Mouse (Mus musculus): ENCODE measurements at regions not wholly inside any gene's neighbourhood (a gene's known extent, or its start where the extent isn't known, plus 50 kb on each side); places are given as distances from the start of the nearest gene placed in this dataset.

- no peak for TF ChIP-seq GATA4 (IDR thresholded peaks at IDR 0.05; ENCODE audit: insufficient replicate concordance, low read length)
These were observed 296.4 kb downstream of the Gm16223 start for GRCm38 (mm10) chr5:42364116-42364515.

DNA sequence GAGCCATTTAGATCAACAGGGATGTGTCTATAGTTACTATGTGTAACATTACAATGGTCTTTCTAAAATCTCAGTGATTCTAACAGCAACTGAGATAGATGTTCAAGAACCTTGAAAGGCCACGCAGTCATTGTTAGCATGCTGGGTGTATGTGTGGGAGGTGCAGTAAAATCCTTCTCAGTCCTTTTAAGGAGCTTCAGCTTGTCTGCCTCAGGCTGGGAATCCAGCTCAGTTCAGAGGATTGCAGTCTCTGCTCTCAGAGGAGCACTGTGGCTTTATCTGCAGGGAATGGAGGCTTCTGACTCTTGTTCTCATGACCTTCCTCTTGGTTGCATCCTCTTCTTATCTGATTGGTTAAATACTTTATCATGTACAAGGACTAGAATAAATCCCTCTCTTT, 320.2 kb downstream of the Gm16223 start:
- TF ChIP-seq GATA4 (IDR thresholded peaks at IDR 0.05; ENCODE audit: insufficient replicate concordance, low read length): no peak

DNA sequence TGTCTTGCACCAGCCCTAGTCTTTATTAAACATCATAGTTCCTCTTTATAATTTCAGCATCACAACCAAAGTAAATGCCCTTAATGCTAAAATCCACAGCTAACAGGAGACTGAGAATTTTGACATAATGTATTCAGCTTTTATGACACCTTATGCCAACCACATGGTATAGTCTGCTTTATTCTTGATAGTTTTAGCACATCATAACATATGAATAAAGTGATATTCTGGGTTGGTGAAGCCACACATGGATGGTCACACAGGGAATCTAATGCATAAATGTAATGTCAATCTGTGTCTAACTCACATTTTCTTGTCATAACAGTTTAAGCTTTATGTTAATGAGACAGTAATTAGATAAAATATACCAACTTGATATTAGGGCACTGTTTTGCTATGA, 328.9 kb downstream of the Gm16223 start:
- no peak for TF ChIP-seq GATA4 (IDR thresholded peaks at IDR 0.05; ENCODE audit: insufficient replicate concordance, low read length)

- TF ChIP-seq GATA4 (IDR thresholded peaks at IDR 0.05; ENCODE audit: insufficient replicate concordance, low read length): no peak
These were observed 342.2 kb downstream of the Gm16223 start for GRCm38 (mm10) chr5:42409981-42410380.

GRCm38 (mm10) chr5:42412296-42412695, 344.5 kb downstream of the Gm16223 start:
- TF ChIP-seq GATA4 (IDR thresholded peaks at IDR 0.05; ENCODE audit: insufficient replicate concordance, low read length): no peak

- TF ChIP-seq GATA4 (IDR thresholded peaks at IDR 0.05; ENCODE audit: insufficient replicate concordance, low read length): no peak
These were observed 358.1 kb downstream of the Gm16223 start for GRCm38 (mm10) chr5:42425902-42426301.

- TF ChIP-seq GATA4 (IDR thresholded peaks at IDR 0.05; ENCODE audit: insufficient replicate concordance, low read length): no peak
These were observed 365.4 kb downstream of the Gm16223 start for GRCm38 (mm10) chr5:42433147-42433546.

DNA sequence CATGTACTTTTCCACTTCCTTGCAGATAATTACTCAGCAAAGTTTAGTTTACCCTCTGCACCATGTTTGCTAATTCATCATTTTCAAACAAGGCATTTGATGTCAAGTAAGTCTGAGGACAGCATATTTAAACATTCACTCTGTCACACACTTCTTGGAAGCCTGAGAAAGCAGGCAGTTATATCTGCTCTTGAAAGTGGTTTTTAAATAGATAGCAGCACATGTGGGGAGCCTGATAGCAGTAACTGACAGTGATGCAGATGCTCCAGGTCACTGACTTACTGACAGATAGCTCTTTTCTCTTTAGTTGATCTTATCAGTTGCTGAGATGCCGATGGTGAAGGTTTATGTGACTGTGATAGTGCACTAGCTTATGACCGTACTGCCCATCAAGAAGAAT, 380.9 kb downstream of the Gm16223 start:
- no peak for TF ChIP-seq GATA4 (IDR thresholded peaks at IDR 0.05; ENCODE audit: insufficient replicate concordance, low read length)

DNA sequence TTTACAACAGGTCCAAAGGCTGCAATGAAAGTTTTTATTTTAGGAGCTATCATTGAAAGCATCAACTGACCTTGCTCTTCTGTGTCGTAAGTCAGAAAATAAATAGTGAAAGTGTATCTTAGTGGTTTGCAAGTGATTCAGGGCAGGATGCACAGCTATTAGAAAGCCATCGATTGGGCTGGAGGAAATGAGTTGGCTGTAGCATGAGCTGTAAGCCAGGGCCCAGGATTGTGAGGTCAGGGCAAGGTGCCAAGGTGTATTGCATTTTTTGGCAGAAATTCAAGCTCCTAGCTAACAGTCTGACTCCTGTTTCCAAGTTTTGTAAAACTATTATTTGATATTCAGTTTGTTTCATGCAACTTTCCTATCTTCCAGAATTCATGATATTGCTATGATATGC, 381.8 kb downstream of the Gm16223 start:
- no peak for TF ChIP-seq GATA4 (IDR thresholded peaks at IDR 0.05; ENCODE audit: insufficient replicate concordance, low read length)

DNA sequence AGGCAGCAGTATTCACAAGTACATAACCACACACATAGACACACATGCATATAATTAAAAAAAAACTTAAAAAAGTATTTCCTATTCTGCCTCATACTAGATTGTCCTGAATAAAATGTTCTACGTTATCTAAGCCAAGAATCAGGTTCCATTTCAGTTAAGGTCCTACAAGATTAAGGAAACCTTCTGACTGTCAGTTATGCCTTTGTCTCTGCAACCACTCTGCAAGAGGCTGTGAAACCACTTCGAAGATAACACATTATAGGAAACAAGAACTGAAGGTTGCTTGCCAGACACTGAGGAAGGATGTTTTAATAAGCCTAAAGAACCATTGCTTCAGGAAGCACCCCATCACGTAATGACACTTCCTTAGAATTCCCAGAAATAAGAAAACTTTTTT, 385.9 kb downstream of the Gm16223 start:
- no peak for TF ChIP-seq GATA4 (IDR thresholded peaks at IDR 0.05; ENCODE audit: insufficient replicate concordance, low read length)

GRCm38 (mm10) chr5:42461195-42461594, 393.4 kb downstream of the Gm16223 start:
- no peak for TF ChIP-seq GATA4 (IDR thresholded peaks at IDR 0.05; ENCODE audit: insufficient replicate concordance, low read length)

DNA sequence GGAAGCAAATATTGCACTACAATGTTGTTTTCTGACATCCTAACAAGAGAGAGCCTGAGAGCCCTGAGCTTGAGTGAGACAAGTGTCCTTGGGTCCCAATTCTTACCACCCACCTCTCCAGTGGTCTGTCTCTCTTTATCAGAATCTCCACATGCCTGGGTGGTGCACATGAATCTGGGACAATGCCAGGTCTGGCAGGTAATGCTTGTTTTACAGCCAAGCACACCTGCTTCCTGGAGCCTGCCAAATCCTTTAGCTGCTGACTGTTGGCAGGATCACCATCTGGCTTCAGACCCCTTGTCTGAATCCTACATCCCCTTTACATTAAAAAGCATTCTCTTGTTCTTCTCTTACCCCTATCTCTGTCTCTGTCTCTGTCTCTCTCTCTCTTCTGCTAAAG, 397.1 kb downstream of the Gm16223 start:
- TF ChIP-seq GATA4 (IDR thresholded peaks at IDR 0.05; ENCODE audit: insufficient replicate concordance, low read length): no peak

DNA sequence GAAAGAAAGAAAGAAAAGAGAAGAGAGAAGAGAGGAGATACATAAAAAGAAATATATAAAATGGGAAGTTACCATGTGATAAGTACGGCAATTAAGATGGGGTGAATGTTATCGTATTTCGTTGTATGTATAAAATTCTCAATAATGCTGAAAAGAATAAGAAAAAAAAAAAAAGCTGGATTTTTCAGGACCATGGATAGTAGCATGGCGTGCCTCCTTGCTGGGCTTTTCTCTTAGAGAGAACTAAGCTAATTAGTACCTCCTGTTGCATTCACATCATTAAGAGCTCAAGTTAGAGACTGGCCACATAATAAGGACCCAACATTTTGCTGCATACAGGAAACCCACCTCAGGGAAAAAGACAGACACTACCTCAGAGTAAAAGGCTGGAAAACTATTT, 405.7 kb downstream of the Gm16223 start:
- no peak for TF ChIP-seq GATA4 (IDR thresholded peaks at IDR 0.05; ENCODE audit: insufficient replicate concordance, low read length)

- TF ChIP-seq GATA4 (IDR thresholded peaks at IDR 0.05; ENCODE audit: insufficient replicate concordance, low read length): no peak
These were observed 434.5 kb downstream of the Gm16223 start for GRCm38 (mm10) chr5:42502124-42502801.

DNA sequence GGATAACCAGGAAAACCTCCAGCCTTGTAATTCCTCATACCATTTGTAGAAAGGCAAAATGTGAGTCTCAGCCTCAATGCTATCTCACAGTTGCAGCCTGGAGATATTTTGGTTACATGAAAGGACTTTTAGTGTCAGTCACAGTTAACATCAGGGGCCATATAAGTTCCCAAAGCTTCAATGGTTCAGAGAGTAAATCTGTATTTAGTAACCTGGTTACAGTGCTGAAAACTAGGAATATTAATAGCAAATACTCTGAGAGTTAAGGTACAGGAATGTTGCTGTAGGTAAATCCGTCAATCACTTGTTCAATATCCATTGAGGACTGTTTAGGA, 435.0 kb downstream of the Gm16223 start:
- TF ChIP-seq GATA4 (IDR thresholded peaks at IDR 0.05; ENCODE audit: insufficient replicate concordance, low read length): no peak

GRCm38 (mm10) chr5:42509200-42509599, 441.4 kb downstream of the Gm16223 start:
- no peak for TF ChIP-seq GATA4 (IDR thresholded peaks at IDR 0.05; ENCODE audit: insufficient replicate concordance, low read length)
